Mouse (Mus musculus): ENCODE data around the gene Eva1b. TPM values are rescaled to one million over a fixed set of nuclear protein-coding genes. Genes with fewer than 3 reads are reported as not detected.
"Not testable (repeated sequence)": the region's sequence is repeated elsewhere in the genome, so short reads cannot be mapped to it uniquely, and the experiment has no call there.

Eva1b gene
- total RNA-seq, 2 experiments from 2014 or later, result 15.7 to 16.2 TPM

DNA sequence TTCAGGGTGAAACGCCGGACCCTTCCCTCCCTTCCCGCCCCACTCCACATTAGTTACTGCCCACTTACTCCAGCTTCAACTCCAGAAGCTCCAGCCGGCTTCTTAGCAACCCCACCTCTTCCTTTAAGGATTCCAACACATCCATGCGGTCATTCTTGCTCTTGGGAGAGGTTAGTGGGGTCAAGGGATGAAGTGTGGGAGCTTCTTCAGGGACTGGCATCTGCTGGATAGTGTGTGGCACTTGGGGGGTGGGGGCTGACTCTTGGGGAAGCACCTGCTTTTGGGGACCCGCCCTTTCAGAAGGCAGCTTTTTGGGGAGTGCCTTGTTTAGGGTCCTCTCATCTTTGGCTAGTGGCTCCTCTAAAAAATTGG lies 3.4 kb downstream of the Eva1b start:
- DNase-seq, result no peak
- intact Hi-C loops (cut with DNase I), result no loop called here

DNA sequence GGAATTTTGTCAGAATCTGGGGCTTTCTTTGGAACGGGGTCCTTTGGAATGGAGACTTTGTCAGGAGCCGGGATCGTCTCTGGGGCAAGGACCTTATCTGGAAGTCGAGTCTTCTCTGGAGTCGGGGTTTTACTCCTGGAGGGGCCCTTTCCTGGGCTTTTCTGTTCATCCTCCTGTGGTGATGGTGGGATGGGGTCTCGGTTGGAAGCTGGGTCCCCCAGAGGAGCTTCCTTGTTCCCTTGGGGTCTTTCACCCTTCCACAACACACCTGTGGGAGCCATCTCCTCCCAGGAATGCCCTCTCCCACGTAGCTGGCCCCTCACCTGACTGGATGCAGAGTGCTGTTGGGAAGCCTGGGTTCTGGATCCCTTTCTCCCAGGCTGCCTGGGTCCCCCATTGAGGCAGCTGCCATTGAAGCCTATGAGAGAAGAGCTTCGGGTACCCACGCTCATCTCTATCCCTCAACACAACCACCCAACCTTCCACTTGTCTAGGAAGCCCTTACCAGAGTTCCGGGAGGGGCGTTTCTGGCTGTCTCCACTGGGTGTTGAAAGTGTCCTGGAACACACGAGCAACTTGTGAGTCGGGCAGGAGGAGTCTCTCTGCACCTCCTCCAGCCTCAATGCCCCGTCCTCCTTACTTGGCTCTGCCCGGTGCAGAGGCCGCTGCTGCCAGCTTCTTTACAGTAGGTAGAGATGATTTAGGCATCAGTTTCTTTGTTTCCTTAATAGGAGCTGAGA lies 4.3 kb downstream of the Eva1b start:
- DNase-seq, result no peak
- intact Hi-C loops (cut with DNase I), result no loop called here

DNA sequence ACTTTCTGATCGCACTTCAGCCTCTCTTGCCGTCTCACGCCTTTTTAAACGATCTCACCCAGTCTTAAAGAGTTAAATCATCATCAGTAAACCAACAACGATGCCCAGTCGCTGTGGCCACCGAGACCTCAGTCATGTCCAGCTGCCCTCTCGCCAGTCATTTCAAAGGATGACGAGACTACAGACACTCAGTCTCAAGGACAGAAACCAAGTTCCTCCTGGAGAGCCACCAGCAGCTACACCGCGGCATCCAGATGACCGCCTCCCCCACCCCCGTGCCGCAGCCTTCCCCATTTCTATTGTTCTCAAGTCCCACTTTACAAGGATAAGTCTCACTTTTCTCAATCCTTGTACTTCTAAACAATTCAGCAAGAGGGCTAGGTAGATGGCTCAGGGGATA lies 5.3 kb downstream of the Eva1b start:
- intact Hi-C loops (cut with DNase I), result no loop called here
- no peak for DNase-seq

DNA sequence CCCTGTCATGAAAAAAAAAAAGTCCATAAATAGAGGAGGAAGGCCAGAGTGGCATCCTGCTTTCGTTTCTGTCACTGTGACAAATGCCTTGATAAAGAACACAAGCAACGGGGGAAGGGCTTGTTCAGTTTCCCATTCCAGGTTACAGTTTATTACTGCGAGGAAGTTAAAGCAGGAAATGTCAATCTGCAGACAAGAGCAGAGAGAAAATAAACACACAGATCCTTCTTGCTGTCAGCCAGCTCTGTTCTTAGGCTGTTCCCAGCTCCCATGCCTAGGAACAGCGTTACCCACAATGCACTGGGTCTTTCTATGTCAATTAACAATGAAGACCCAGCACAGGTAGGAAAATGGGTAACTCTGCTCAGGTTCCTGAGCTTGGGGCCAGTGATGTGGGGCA lies 7.6 kb downstream of the Eva1b start:
- intact Hi-C loops (cut with DNase I), result loop anchor here (5.0 kb wide), 1 partner anchor 68 kb away; no protein-coding TSS in a partner anchor
- no peak for DNase-seq

DNA sequence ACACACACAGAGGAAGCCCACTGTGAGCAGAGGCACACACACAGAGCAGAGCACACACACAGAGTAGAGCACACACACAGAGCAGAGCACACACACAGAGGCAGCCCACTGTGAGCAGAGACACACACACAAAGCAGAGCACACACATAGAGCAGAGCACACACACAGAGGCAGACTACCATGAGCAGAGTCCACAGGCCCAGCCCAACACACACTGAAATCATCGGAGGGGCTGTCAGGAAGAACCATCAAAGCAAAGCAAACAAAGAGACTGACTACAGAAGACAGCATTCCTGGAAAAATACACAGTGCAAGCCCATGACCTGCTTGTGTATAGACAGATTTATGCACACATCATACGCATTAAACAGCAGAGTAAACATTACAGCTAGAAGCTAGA lies 8.3 kb downstream of the Eva1b start:
- no peak for DNase-seq
- intact Hi-C loops (cut with DNase I), result loop anchor here (5.0 kb wide), 1 partner anchor 69 kb away; no protein-coding TSS in a partner anchor

DNA sequence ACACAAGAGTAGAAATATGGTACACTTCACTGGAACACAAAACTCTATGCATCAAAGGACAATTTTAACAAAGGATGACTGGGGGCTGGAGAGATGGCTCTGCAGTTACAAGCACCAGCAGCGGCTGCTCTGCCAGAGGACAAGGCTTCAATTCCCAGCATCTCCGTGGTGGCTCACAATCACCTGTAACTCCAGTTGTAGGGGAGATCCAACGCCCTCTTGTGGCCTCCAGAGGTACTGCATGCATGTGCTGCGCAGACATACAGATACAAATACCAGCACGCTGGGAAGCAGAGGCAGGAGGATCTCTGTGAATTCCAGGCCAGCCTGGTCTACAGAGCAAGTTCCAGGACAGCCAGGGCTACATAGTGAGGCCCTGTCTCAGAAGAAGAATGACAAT lies 9.1 kb downstream of the Eva1b start:
- intact Hi-C loops (cut with DNase I), result loop anchor here (5.0 kb wide), 1 partner anchor 69 kb away; no protein-coding TSS in a partner anchor
- no peak for DNase-seq

DNA sequence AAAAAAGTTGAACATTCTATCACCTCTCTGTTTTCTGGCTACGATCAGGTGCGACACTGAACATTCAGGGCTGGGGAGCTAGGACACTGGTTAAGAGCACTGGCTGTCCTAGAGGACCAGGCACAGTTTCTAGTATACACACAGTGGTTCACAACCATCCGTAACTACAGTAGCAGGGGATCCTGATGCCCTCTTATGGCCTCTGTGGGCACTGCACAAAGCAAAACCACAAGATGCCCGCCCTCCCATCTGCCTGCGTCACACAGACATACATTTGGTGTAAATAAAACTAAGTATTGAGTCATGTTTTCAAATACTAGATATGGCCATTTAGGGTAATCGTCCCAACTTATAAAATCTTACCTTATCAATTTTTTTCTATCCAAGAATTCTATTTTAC lies 10.0 kb downstream of the Eva1b start:
- intact Hi-C loops (cut with DNase I), result loop anchor here (5.0 kb wide), 1 partner anchor 70 kb away; no protein-coding TSS in a partner anchor

DNA sequence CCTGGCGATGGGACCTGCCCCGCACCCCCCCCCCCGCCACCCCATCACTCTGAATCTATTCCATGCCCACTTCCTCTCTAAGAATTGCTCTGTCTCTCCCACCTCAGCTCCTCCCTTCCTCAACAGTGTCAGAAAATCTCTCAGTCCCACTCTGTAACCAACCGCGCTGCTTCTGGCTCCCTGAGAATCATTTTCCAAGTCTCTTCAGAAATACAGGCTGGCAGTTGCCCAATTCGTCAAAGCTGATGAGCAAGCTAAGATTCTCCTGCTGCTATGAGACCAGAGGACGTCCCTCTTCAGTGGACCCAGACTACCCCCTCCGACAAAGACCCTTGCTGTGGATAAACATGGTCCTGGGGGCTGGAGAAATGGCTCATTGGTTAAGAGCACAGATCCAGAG lies 11.9 kb downstream of the Eva1b start:
- no peak for DNase-seq
- intact Hi-C loops (cut with DNase I), result loop anchor here (5.0 kb wide), 1 partner anchor 72 kb away; no protein-coding TSS in a partner anchor

More for the DNA sequence above, 10.0 kb downstream of the Eva1b start:
- no peak for DNase-seq

DNA sequence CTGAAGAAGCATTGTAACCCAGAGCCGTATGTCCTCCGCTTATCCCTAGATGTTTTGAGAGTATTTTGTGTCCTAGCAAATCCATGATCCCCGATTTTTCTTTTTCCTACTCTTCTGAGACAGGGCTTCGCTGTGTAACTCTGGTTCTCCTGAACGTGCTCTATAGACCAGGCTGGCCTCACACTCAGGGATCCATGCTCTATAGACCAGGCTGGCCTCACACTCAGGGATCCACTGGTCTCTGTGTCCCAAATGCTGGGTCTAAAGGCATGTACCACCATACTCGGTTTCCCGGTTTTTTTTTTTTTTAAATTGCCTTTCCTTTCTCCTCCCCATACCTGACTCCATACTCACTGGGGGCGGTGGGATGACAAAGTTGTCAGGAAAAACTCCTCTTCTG lies 13.4 kb downstream of the Eva1b start:
- DNase-seq, result no peak
- intact Hi-C loops (cut with DNase I), result no loop called here

DNA sequence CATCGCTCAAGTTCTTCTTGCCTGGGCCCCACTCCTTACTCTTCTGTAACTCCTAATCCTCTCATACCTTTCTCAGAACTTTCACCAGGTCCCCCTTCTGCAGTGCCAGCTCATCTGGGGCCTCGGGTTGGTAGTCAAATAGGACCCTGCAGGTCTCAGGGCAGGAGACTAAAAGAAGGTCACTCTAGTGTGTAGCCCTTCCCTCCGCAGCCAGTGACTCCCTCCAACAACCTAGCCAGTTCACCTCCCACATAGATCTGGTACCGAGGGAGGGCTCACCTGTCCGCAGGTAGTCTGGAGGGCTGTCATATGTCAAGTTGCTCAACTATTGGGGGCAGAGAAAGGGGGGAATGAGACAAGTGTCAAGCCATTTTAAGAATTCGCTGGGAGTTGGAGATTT lies 13.9 kb downstream of the Eva1b start:
- no peak for DNase-seq
- intact Hi-C loops (cut with DNase I), result no loop called here

DNA sequence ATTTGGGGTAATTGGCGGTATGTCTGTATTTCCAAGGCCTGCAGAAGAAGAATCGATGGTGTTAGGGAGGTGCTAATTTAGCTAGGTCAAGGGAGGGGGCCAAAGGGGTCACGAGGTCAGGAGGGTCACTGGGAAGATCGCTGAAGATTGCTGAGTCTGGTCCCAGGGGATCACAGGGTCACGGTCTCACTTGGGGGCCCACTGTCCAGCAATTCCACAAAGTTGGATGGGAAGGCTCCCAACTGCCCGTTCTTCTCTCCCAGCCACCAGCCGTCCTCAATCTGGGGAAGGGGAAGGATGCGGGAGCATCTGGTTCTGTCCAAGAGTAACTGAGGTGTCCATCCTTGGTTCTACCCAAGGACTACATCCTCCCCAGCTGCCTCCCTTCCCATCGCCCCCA lies 14.4 kb downstream of the Eva1b start:
- no peak for DNase-seq
- intact Hi-C loops (cut with DNase I), result loop anchor here (2.0 kb wide), 1 partner anchor 13 kb away; no protein-coding TSS in a partner anchor

DNA sequence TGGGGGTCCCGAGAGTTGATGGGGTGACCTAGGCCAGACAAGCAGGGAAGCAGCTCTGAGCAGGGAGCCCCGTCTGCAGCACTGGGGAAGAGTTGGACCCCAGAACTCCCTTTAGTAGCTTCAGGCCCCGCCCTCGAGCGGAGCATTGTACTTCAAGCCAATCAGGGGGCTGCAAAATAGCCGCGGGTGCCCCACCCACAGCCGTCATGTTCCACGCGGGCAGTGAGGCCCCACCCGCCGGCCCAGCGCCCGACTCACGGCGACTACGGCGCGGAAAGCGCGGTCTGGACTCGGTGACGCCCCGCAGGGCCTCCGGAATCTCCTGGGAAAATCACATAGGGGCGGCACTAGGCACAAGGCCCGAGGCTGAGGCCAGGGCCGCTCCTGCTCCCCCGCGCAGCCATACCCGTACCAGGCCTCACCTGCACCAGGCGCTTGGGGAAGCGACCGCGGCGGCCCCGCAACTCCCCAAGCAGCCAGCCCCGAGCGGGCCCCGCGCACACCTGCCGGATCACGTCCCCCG lies 15.1 kb downstream of the Eva1b start:
- DNase-seq, result peak; percentile 88 to 89
- intact Hi-C loops (cut with DNase I), result loop anchor here (2.0 kb wide), 1 partner anchor 14 kb away; no protein-coding TSS in a partner anchor

DNA sequence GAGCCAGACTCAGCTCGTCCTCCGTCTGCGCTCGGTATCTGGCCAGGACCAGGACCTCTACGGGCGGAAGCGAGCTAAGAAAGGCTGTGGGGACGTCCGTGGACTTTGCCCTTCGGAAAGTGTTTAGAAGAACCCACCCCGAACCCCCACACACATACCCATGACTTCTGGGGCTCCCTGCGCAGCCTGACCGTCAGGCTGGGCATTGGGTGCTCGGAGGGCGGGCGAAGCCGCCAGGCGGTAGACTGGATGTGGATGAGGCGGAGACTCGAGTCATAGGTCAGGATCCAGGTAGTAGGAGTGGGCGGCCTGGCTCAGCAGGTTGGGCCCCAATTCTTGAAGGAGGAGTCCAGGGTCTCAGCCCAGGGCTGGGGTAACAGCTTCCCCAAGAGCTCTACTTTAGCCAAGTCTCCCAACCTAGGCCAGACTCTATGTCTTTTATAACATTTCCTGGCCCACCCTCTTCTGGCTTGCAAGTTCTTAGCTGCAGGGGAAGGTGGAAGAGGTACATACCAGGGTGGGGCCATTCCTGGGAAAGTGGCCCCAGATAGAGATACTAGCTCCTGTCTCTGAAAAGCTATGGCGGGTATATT lies 15.6 kb downstream of the Eva1b start, which contains the start of gene Sh3d21:
Sh3d21 (minus strand) TSS at position 425 of the 593 bp plus-strand sequence.
- DNase-seq, result peak in 1 of 2 experiments; percentile 35
- intact Hi-C loops (cut with DNase I), result loop anchor here (2.0 kb wide), 1 partner anchor 14 kb away; no protein-coding TSS in a partner anchor

DNA sequence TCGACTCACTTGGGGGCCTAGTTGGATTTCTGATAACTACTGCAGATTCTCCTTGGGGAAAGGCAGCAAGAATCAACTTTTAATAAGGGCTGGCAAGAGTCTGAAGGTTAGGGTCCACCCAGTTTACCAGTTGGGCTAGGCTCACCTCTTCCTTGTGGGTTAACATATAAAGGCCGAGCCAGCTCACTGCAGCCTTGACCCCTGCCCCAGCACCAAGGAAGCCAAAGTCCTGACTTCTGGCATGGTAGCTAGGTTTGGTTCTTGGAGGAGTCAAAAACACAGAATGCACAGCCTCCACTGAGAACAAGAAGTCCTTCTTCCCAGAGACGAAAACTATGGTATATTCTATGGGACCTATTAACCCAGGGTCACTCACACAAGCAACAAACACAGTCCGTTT lies 16.1 kb downstream of the Eva1b start:
- DNase-seq, result no peak
- intact Hi-C loops (cut with DNase I), result loop anchor here (2.0 kb wide), 1 partner anchor 15 kb away; no protein-coding TSS in a partner anchor

DNA sequence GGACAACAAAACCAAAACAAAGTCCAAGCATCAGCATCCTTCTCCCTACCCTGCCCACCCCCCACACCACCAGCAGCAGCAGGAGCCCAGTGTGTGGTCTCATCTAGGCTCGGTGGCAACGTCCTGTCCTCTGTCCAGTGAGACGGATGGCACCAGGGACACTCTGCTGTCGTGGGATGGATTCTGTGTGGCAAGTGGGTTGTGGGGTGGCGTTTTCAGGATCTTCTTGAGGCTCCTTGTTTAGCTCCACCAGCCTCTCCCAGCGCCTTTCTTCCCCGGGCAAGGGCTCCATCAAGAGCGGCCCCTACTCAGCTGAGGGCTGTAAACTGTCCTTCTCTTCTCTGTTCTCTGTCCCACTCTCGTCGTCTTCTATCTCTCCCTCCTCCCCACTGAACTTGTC lies 17.5 kb downstream of the Eva1b start:
- intact Hi-C loops (cut with DNase I); DNase-seq: not testable (repeated sequence)

DNA sequence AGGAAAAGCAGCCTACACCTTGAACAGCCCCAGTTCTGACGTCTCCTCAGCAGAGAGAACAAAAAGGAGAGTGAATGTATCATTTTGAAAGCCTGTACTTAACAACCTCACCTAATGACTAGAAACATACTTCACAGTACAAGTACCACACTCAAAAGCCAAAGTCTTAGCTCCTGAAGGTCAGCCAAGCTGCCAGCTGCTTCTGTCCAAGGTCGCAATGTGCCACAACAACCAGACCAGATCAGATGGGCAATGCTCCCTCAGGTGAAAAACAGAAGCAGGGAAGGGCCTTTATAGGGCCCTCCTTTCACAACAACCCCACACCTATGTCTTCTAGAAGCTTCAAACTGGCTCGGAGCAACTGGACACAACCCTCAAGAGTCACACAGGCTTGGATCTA lies 18.5 kb downstream of the Eva1b start:
- DNase-seq, result peak in 1 of 2 experiments; percentile 34
- intact Hi-C loops (cut with DNase I), result no loop called here

DNA sequence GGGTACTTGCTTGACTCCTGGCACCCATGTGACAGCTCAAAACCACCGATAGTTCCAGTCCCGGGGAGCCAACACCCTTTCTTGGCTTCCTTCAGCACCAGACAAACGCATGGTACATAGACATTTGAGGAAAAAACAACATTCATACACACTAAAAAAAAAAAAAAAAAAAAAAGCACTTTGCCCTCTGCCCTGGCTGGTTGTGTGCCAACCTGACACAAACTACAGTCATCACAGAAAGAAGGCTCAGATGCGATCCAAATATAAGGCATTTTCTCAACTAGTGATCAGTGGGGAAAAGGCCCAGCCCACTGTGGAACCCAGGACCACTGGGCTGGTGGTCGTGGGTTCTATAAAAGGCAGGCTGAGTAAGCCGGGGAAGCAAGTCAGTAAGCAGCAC lies 21.3 kb downstream of the Eva1b start:
- intact Hi-C loops (cut with DNase I), result no loop called here
- no peak for DNase-seq

DNA sequence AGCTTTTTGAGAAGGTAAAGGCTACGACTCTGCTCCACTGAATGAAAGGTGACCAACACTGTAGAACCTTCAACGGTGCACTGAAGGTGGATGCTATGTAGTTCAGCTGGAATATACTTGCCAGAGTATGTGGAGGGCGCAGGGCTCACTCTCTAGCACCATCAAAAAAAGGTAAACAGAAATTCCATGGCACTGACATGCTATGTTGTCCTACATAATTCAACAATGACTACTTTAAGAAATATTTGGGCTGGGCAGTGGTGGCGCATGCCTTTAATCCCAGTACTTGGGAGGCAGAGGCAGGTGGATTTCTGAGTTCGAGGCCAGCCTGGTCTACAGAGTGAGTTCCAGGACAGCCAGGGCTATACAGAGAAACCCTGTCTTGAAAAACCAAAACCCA lies 23.2 kb downstream of the Eva1b start:
- DNase-seq; intact Hi-C loops (cut with DNase I): not testable (repeated sequence)

DNA sequence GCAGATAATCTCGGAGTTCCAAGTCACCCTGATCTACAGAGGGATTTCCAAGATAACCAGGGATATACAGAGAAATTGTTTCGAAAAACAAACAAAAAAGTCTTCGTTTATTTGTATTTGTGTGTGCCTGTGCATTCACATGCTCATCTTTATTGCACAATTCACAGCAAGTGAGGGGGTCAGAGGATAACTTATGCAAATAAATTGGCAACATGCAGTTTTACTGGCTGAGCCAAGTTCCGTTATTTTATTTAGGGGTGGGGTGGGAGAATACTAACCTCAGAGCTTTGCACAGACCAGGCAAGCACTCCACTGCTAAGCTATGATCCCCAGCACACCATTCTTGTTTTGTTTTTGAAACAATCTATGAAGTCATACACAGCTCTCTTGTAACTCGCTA lies 26.3 kb downstream of the Eva1b start:
- no peak for DNase-seq
- intact Hi-C loops (cut with DNase I), result no loop called here

DNA sequence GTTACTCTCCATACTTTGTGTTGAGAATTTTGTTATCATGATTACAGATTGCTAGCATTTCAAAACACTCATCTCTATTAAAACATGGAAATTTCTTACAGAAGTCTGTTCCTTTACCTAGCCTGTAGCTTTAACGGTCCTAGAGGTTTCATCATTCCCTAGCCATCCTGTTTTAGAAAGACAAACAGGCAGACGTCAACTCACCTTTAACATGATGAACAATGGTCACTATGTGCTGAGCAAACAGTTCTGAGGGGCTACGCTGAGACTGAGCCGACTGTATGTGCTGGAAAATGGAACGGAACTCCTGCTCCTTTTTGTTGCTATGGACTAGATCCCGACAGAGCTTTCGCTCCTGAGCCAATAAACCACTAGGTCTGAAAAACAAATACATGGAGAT lies 28.4 kb downstream of the Eva1b start:
- DNase-seq; intact Hi-C loops (cut with DNase I): not testable (repeated sequence)

DNA sequence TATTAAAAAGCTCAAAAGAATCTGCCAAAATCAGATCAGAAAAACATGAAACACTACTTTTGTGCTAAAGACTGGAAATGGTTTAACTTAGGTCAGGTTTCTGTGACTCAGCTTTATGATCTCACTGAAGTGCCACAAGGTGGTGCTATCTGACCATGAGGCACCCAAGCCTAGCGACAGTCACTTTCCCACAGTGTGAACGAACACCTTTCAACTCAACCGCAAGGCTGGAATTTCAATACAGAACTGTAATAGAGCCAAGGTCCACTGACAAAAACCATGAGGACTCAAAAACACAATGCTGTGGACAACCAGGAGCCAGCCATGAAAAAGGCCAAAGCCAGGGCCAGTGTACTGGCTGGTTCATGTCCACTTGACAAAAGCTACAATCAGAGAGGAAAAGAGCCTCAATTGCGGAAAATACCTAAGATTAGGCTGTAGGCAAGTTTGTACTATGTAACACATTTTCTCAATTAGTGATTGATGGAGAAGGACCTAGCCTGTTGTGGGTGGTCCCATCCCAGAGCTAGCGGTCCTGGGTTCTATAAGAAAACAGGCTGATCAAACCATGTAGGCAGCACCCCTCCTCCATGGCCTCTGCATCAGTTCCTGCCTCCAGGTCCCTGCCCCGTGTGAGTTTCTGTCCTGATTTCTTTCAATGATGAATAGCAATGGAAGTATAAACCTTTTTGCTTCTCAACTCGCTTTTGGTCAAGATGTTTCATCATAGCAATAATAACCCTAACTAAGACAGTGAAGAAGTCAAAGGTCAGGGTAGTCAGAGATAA lies 33.8 kb downstream of the Eva1b start:
- peak; percentile 48 to 50 for DNase-seq
- intact Hi-C loops (cut with DNase I), result loop anchor here (2.0 kb wide), 2 partner anchors 45 to 81 kb away; partner anchors contain the start of gene Trappc3

Measured in heart, postnatal 36 days (tissue).